Mouse (Mus musculus): Measurements from ENCODE around the gene Ntm.
A peak's percentile ranks its signal among the peaks of the same experiment; 100 is the strongest.

Ntm gene

DNA sequence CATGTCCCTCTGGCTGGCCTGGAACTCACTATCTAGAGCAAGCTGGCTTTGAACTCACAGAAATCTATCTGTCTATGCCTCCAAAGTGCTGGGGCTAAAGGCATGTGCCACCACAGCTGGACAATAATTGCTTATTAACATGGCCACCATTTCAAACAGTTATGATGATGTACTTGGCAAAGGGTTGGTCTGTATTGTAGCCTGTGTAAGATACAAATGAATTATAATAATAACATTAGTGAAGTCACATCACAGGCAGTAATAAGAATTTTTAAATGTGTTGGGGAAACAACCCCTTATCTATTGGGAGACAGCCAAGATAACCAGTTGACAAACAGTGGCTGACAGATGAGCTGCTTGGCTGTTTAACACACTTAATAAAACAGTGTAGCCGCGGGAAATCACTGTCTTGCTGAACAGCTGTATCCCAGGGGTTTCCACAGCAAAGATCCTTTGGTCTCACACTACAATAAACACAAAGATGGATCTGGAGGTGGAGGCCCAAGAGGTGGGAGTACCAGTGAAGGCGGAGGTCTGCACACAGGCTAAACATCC, 302.8 kb downstream of the Ntm start:
- DNase-seq (ENCODE audit: low read depth, low spot score) = no peak

DNA sequence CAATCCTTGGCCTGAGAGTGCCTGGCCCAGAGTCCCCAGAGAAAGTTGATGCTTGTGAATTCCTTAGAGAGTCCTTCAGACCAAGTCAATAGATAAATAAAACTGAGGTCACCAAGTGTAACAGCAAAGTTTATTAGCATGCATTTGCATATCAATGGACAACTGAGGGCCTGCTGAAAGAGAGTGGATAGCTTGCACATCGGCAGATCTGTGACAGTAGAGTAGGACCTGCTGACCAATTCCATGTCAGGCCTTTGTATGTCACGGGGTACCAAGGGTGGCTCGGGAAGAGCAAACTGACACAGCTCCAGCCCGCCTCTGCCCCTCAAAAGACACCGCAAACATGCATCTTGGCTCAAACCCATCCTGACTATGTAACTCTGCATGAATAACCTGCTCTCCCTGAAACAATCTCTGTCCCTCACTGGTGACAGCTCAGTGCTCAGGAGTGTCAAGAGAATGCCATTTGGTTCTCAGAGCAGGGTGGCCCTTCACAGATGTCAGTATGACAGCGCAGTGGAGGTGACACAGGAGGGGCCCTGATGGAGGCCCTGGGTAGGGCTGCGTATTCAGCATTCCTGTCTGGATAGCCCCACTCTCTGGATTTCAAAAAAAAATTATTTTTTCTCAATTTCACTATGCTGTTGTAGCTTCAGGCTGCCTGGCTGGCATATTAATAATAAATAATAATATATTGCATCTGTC, 305.0 kb downstream of the Ntm start:
- no peak for DNase-seq (ENCODE audit: low read depth, low spot score)

DNA sequence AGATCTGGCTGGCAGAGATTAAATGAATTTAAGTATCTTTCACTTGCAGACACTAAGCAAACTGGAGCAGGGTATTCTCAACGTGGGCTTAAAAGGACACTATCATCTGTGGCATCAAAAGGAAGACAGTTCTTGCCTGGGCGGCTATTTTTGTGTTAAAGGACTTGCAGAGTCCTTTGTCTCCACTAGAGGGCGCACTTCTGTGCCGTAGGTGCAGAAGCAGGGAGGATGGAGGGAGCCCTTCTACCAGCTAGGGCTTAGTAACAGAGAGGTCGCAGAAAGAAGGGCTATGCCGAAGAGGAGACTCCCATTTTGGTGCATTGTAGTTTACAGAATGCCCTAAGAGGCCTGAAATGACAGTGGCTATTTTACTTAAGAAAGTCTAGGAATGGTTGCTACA, 308.1 kb downstream of the Ntm start:
- peak; percentile 57 for DNase-seq (ENCODE audit: low read depth, low spot score)

DNA sequence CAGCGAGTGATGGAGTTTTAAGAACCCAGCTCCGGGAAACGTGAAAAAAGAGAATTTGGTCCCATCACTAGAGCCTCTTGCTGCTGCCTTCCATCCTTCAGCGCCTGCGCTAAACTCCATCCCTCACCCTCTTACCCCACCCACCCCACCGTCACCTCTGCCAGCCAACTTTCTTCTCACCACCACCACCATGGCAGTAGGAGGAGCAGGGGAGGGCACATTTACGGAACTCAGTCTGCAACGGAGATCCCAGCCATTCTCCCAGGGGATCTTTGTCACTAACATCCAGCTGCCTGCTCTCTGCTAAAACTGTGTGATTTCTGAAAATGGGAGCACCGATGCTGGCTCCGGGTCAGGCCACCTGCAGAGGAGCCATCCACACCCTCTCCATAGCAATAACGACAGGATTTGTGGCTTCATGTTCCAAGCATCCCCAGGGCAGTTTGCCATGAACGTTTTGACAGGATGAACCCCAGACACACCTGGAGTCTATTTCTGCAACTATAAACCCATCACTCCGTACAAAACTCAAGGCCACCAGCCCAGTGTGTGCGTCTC, 309.2 kb downstream of the Ntm start:
- DNase-seq (ENCODE audit: low read depth, low spot score) = no peak

DNA sequence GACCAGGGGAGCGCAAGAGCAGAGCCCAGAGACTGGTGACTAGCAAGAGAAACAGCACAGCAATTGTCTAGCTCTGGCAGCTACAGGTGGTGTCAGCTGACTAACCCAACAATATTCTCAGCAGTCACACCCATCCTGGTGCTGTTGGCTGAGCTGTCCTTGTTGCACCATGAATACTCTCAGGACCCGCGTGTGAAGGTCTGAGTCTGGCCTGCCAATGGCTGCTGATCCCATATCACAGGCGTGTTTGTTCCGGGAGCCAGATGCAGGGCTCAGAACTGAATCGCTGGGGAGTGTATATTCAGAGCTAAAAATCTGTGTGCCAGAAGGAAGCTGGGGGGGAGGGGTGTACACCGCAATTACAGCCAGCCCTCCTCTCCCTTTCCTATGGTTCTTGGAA, 310.1 kb downstream of the Ntm start:
- no peak for DNase-seq (ENCODE audit: low read depth, low spot score)

DNA sequence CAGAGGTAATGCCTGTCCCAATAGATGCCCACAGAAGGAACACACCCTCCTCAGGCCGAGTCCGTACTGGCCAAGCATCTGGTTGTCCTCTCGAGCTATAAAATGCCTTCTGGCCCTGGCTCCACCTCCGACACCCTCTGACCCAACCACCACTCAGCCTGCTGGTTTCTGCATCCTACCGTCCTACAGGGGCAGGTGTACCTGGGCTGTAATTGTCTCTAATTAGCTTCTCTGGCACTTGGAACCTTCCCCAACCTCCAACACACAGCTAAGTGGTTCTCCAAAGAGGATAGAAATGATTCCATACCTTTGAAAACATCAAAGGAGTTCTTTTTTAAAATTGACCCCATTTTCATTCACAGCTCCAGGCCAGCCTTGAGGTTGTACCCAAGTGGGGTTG, 311.1 kb downstream of the Ntm start:
- DNase-seq (ENCODE audit: low read depth, low spot score) = no peak

DNA sequence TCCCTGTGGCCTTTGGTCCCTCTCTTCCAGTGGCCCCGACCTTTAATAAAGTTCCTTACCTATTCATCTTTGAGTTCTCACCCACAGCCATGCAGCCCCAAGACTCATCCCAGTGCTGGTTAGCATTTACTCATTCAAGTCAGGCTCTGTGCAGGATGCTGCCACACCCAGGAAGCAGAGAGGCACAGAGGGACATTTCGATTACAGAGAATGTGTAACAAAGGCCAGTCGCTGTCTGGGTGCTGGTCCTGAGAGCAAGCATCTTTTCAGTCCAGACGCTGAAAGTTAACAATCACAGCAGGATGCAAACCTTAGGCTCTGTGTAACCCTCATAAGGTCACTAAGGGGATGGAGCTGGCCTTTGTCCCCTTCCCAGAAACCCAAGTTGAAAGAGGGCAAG, 311.7 kb downstream of the Ntm start:
- DNase-seq (ENCODE audit: low read depth, low spot score) = no peak

DNA sequence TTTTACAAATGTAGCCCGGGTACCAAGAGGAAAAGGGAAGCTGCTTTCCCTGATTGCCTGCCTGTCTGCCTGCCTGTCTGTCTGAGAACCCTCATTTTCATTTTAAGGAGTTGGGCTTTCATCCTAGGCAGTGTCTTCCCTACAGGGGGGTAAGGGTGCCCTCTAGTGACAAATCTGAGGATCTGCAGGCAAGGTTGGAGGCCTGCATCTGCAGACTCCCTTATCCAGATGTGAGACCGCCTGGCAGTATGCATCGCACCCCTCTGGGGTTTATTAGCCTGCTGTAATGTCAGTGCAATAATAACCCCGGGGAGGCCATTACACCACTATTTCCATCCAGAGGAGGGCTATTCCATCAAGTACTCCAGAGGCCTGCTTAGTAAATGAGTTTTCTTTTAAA, 312.3 kb downstream of the Ntm start:
- DNase-seq (ENCODE audit: low read depth, low spot score) = peak; percentile 78

DNA sequence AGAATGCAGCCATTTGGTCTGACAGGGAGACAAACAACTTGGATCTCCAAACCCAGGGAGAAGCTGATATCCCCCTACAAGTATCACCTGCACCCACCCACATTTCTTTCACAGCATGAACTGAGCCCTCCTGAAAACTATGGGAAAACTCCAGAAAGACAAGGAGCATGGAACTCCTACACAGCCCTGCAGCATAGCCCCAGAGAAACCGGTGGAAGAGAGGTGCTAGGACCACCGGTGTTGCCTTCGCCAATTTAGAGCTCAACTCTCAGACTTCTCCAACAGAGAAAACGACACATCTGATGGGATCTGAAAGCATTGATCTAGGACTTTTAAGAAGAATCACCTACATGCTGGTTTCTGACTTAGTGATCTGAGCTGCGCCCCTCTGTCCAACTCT, 312.7 kb downstream of the Ntm start:
- DNase-seq (ENCODE audit: low read depth, low spot score) = no peak

DNA sequence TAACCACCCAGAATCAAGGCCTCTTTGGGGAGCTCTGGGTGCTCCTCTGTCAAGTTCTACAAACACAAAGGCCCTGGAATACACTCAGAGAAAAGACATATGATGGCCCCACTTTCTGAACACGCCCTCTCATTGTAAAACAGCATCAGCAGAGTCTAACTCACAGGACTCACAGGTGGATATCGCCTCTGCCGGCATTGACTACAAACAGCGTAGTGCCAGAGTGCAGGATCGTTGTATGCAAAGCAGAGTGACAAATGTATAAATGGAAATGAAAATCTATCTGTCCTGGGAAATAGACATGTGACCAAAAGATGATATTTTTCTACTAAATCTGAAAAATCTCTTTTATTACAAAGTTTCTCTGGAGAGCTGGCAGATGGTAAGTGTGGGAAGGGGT, 314.7 kb downstream of the Ntm start:
- no peak for DNase-seq (ENCODE audit: low read depth, low spot score)

DNA sequence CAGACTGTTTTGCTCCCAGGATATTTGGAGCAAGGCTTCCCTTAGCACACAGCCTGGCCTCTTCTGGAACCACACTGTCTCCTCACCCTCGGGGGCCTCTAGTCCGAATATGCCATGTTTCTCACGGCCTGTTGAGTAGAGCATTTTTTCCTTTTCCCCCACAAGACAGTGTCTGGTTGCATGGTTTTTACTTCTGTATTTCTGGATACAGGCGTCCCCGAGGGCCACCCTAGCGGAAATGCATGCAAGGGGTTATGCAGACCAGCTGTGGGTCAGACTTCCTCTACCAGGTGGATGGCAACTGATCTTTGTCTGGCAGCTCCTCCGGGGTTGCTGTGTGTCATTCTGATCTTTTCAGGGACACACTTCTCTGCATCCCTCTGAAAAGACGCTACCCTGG, 315.2 kb downstream of the Ntm start:
- DNase-seq (ENCODE audit: low read depth, low spot score) = no peak

DNA sequence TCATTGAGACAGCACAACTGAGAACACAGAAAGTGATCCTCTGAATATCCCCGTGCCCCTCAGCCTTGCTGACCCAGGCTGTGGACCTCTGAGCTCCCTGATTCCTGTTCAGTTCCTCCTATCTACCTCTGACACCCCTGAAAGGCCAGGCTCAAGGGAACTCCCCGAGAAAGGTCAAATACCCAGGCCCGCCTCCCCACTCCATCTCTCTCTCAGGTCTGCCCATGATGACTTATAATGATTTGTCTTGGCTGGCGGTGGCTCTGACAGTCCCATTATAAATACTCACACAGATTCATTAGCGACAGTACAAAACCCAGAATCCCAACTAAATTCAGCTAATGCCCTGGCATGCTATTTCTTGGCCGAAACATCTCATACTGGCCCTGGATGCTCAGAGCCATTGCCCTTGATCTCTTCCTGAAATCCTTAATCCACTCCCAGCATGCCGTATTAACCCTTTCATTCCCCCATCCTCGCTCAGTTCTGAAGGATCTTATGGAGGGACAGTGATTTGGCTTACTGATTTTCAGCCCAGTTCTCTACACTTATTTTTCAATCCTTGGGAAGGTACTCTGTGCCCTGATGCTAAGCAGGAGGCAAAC, 317.0 kb downstream of the Ntm start:
- no peak for DNase-seq (ENCODE audit: low read depth, low spot score)

DNA sequence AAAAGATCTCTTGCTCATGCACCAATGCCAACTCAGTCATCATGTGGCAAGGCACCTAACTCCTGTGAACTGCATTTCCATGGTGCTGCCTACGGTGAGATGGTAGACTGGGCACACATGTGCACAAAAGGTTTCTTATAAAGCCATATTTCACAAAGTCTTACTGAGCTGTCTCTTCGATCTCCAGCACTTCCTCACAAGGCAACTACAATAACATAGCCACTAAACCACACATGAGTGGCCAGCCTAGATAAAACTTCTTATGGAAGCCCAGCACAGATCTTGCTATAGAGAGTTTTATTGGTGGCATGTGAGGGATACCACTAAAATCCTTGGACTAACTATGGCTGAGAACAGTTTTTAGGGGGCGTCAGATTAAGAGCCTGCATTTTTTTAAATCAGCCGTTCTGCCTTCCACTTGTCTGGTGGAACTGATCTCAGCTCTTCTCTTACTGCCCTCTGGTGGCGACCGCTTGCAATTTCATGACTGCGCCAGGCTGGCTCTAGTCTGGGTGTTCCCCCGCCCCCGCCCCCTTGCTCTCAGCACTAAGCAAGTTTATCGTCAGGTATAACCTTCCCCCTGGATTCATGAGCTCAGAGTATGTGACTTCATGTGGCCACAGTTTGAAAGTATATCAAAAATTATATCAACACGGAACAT, 319.8 kb downstream of the Ntm start:
- peak; percentile 82 for DNase-seq (ENCODE audit: low read depth, low spot score)

DNA sequence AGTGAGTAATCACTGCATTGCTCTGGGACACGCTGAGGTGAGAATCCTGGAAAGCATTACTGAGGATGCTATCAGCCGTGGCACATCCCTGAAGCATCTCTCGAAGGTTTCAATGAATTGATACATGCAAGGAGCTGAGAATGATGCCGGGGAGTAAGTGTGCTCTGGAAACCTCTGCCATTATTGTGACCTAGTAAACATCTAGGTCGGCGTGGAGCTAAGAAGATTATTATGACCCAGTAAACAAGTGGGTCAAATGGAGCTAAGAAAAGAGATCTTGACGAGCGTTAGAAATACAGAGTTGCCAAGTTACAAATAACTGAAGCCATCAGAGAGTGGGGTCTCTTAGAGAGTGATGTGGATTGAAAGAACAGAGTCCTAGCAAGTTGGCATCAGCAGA, 325.6 kb downstream of the Ntm start:
- DNase-seq (ENCODE audit: low read depth, low spot score) = no peak

DNA sequence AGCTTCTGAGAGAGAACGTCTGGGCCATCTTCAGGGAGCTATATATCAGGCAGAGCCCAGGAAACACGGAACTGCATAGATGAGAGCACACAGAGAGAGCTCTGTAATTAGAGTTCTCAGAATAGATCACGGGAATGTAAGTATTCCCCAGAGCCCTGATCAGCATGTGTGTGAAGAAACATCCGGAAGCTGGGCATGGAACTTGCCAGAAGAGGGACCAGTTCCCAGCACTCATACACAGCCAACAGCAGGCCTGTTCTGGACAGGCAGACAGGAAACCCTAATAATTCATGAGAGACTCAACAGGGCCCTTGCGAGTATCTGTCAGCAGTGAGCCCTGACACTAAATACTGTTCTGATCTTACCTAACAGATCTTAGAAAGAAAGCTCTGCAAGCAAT, 345.8 kb downstream of the Ntm start:
- DNase-seq (ENCODE audit: low read depth, low spot score) = no peak

DNA sequence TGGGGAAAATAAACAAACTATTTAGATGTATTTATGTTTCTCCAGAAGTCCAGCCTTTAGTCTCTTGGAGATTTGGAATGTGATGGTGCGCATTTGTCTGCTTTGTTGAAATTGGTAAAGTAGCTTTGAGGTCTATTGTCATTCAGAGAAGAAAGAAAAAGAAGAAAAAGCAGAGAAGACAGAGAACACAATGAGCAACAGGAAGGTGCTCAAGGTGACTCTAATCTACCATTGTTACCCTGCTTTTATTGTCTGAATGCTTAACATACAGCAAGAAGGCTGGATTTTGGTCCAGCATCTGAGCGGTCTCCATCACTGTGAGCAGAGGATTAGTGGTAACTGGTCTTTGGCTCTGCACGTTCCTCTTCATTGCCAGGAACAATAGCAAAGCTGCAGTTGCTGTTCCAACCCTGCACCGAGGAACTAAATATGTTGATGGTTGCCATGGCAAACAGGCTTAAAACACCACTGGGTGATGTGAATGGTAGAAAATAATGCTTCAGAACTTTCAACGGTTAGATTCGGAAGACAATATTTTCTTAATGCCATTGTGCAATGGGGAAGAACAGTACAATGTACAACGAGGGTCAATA, 350.8 kb downstream of the Ntm start:
- DNase-seq (ENCODE audit: low read depth, low spot score) = no peak

DNA sequence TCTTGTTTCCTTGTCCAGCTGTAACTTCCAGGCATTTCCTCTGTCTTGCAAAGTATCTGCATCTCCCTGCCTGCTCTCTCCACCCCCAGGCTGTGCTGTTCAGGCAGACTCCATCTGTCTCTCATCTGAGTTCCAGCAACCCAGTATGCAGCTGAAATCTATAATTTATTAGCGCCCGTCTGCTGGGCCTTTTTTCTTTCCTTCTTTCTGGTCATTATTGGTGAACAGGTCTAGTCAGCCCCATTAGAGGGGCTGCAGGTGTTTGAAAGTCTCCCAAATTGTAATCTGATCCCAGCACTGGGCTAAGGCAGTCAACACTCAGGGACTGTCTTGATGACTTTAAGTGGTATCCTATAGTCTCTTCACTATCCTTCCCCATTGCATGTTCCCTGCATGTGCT, 352.1 kb downstream of the Ntm start:
- peak; percentile 49 for DNase-seq (ENCODE audit: low read depth, low spot score)

DNA sequence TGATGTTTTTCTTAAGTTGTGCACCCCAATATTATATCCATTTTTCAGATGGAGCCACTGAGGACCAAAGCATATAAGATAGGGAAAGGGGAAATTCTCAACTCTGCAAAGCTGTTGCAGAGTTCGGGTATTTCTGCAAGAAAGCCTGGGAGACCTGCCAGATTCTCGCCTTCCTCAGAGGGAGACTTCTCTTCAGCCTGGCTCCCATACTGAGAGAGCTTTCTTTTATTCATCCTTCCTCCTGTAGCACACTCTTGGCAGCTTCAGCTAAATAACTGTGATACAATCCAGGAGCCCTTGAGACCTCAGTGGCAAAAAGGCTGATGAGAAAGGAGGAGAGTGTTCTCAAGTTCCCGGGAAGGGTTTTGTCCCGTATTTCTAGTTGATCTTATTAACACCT, 365.3 kb downstream of the Ntm start:
- DNase-seq (ENCODE audit: low read depth, low spot score) = no peak

DNA sequence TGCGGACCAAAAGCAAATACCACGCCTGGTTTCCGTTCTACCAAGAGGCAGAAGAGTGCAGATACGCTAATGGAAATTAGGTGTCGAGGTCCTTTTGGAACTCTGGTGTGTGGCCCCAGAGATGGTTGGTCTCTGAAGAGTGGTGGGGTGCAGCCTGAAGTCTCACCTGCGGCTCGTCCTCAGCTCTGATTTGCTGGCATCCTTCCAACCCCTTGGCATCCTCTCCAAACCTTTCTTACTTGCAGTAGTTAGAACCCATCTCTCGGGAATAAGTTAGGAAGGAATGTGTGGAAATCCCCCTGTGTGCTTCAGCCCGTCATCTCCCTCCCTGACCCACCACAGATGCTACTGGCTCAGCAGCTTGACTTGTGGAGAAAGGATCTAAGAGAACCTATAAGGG, 367.6 kb downstream of the Ntm start:
- DNase-seq (ENCODE audit: low read depth, low spot score) = no peak

DNA sequence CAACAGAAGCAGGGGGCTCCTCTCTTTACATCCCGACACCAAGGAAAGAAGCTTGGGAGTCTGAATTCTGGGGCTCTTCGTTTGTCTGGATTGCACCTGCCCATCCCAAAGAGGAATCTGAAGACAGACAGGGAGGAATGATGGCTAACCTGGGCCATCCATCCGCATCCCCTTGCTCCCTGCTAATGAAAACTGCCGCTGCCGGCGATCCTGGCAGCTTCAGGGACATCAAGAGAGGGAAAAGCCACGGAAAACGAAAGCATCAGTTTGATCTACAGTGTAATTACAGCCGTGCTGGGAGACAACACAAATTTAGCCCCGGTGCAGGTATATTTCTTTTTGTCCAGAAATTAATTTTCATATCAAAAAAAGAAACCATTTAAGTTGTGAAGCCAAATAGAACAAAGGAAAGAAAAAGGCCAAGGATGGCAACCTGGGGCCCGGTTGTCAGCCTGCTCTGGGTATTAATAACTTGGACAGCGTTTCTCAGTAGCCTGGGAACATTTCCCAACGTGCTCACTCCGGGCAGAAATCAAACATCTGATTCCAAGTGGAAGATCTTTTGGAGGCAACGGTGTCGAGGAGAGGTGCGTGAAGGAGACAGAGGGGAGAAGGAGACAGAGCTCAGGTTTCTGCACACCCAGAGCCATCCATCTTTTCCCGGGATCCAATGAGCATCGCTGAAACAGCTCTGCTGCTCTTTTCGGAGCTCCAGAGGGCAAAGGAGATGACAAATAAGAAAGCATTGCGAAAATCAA, 368.2 kb downstream of the Ntm start:
- DNase-seq (ENCODE audit: low read depth, low spot score) = no peak

DNA sequence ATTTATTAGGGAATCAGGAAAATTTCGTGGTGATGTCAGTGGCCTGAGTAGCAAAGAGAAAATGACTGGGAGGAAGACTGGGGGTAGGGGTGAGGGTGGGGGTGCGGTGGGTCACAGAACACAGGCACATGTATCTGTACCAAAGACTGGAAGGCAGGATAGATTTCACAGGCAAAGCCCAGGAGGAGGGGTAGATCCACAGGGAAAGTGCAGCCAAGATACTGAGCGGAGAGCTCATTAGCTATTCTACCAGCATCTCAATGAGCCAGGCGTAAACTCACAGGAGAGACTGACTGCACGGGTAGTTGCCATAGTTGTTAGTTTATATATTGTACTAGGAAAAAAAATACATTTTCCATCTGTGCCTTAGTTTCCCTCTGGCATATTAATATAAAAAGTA, 375.6 kb downstream of the Ntm start:
- no peak for DNase-seq (ENCODE audit: low read depth, low spot score)

DNA sequence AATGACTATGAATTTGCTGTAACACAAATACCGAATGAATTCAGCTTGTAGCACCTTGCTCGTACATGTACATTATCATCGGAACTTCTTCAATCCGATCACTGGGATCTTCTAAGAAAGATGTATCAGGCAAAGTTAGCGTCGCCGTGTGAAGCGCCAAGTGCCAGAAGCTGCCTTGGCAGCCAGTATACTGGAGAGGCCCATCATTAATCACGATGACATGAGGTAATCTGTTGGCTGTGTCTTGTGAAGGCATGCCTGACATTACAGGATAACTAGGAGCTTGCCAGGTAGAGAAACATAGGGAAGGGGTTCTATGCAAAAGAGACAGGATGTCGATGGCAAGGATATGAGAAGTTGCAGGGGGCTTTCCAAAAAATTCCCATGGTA, 376.6 kb downstream of the Ntm start:
- no peak for DNase-seq (ENCODE audit: low read depth, low spot score)
